Mouse (Mus musculus) MEL (cell line): ENCODE data around the gene Atxn7l3b. TPM values are rescaled to one million over a fixed set of nuclear protein-coding genes. Genes with fewer than 3 reads are reported as not detected.

Experiments
- DNase-seq: peaks from one replicate; pipeline ENCODE4 v3.0.0; 2011; ENCODE audit warnings: low read depth, low spot score
- H3K27ac ChIP-seq: 2 replicates; pipeline ENCODE4 v1.5.1; 2012; ENCODE audit warnings: low read depth, mild to moderate bottlenecking, control low read depth, low read length, moderate library complexity; ENCODE audit not compliant: control insufficient read depth
- H3K27me3 ChIP-seq, 2 experiments: fragments of 150-350 bp in 1 of 2; sonication (generic) in 1 of 2; 2 replicates each; pipeline ENCODE4 v1.6.1; 2012; ENCODE audit warnings: low read length in 2 of 2, mild to moderate bottlenecking in 2 of 2, improper control_type of control experiment in 1 of 2, moderate library complexity in 1 of 2; ENCODE audit not compliant: insufficient read depth in 2 of 2, control insufficient read depth in 1 of 2
- H3K36me3 ChIP-seq, 2 experiments: 2 replicates each; pipeline ENCODE4 v1.6.1; 2012 to 2014; ENCODE audit warnings: low read length in 2 of 2, improper control_type of control experiment in 1 of 2, inconsistent platforms in 1 of 2, mild to moderate bottlenecking in 1 of 2; ENCODE audit not compliant: insufficient read depth in 2 of 2, control insufficient read depth in 1 of 2
- H3K4me1 ChIP-seq, 2 experiments: fragments of 150-350 bp in 1 of 2; sonication (generic) in 1 of 2; 2 replicates each; pipeline ENCODE4 v1.6.1; 2012; ENCODE audit warnings: low read length in 2 of 2, improper control_type of control experiment in 1 of 2, mild to moderate bottlenecking in 1 of 2; ENCODE audit not compliant: insufficient read depth in 2 of 2, control insufficient read depth in 1 of 2
- H3K4me3 ChIP-seq, 2 experiments: fragments of 150-350 bp in 1 of 2; sonication (generic) in 1 of 2; 2 replicates each; pipeline ENCODE4 v1.5.1; 2012; ENCODE audit warnings: low read depth in 2 of 2, low read length in 2 of 2, mild to moderate bottlenecking in 2 of 2, moderate library complexity in 2 of 2, control low read depth in 1 of 2, improper control_type of control experiment in 1 of 2; ENCODE audit not compliant: control insufficient read depth in 1 of 2, insufficient read depth in 1 of 2
- H3K79me2 ChIP-seq: 2 replicates; pipeline ENCODE4 v1.6.1; 2012; ENCODE audit warnings: mild to moderate bottlenecking, low read length, moderate library complexity; ENCODE audit not compliant: control insufficient read depth, poor library complexity, insufficient read depth
- H3K9ac ChIP-seq: 2 replicates; pipeline ENCODE4 v1.6.1; 2012; ENCODE audit warnings: low read depth, mild to moderate bottlenecking, control low read depth, low read length, moderate library complexity; ENCODE audit not compliant: control insufficient read depth, poor library complexity, severe bottlenecking
- H3K9me3 ChIP-seq: fragments of 150-350 bp; sonication (generic); replicated peaks from 2 replicates; pipeline ENCODE4 v1.6.1; 2012; ENCODE audit warnings: mild to moderate bottlenecking, low read length, improper control_type of control experiment, moderate library complexity; ENCODE audit not compliant: insufficient read depth
- CHD2 ChIP-seq: IDR thresholded peaks from 2 replicates; pipeline ENCODE4 v1.6.1; 2011; ENCODE audit warnings: low read length, improper control_type of control experiment
- EP300 ChIP-seq, 2 experiments: IDR thresholded peaks; 2 replicates each; pipeline ENCODE4 v1.6.1; 2011; ENCODE audit warnings: improper control_type of control experiment in 2 of 2, low read length in 2 of 2, low read depth in 1 of 2, mild to moderate bottlenecking in 1 of 2
- GATA1 ChIP-seq: IDR thresholded peaks from 2 replicates; pipeline ENCODE4 v1.6.1; 2011; ENCODE audit warnings: low read depth, low read length, improper control_type of control experiment
- HCFC1 ChIP-seq: IDR thresholded peaks from 2 replicates; pipeline ENCODE4 v1.6.1; 2012; ENCODE audit warnings: low read depth, mild to moderate bottlenecking, inconsistent platforms, low read length, improper control_type of control experiment, moderate library complexity
- JUND ChIP-seq: IDR thresholded peaks from 2 replicates; pipeline ENCODE4 v1.6.1; 2011; ENCODE audit warnings: low read depth, mild to moderate bottlenecking, improper control_type of control experiment, low read length
- MAX ChIP-seq: IDR thresholded peaks from 2 replicates; pipeline ENCODE4 v1.6.1; 2011; ENCODE audit warnings: low read length, improper control_type of control experiment
- MAZ ChIP-seq: IDR thresholded peaks from 2 replicates; pipeline ENCODE4 v1.6.1; 2012; ENCODE audit warnings: low read depth, mild to moderate bottlenecking, inconsistent platforms, low read length, improper control_type of control experiment
- MEF2A ChIP-seq: IDR thresholded peaks from 2 replicates; pipeline ENCODE4 v1.6.1; 2014; ENCODE audit warnings: low read depth, mild to moderate bottlenecking, inconsistent platforms, low read length, improper control_type of control experiment; ENCODE audit not compliant: poor library complexity, insufficient replicate concordance, severe bottlenecking; ENCODE audit errors: extremely low read depth
- NELFE ChIP-seq: IDR thresholded peaks from 2 replicates; pipeline ENCODE4 v1.6.1; 2011; ENCODE audit warnings: low read depth, low read length, improper control_type of control experiment
- POLR2A ChIP-seq, 2 experiments: IDR thresholded peaks; 2 replicates each; pipeline ENCODE4 v1.6.1; 2011 to 2012; ENCODE audit warnings: low read length in 2 of 2, mild to moderate bottlenecking in 2 of 2, control low read depth in 1 of 2, improper control_type of control experiment in 1 of 2, low read depth in 1 of 2, moderate library complexity in 1 of 2; ENCODE audit not compliant: control insufficient read depth in 1 of 2, insufficient read depth in 1 of 2, poor library complexity in 1 of 2
- RCOR1 ChIP-seq: IDR thresholded peaks from 2 replicates; pipeline ENCODE4 v1.6.1; 2012; ENCODE audit warnings: low read depth, mild to moderate bottlenecking, inconsistent platforms, low read length, improper control_type of control experiment
- SMC3 ChIP-seq: IDR thresholded peaks from 2 replicates; pipeline ENCODE4 v1.6.1; 2011; ENCODE audit warnings: low read depth, low read length, improper control_type of control experiment
- TAL1 ChIP-seq: IDR thresholded peaks from 2 replicates; pipeline ENCODE4 v1.6.1; 2012; ENCODE audit warnings: mild to moderate bottlenecking, inconsistent platforms, low read length, moderate library complexity, mixed read lengths
- TBP ChIP-seq: IDR thresholded peaks from 2 replicates; pipeline ENCODE4 v1.8.0; 2011; ENCODE audit warnings: low read depth, low read length, improper control_type of control experiment
- TCF12 ChIP-seq: IDR thresholded peaks from 2 replicates; pipeline ENCODE4 v1.6.1; 2014; ENCODE audit warnings: low read depth, mild to moderate bottlenecking, inconsistent platforms, low read length, improper control_type of control experiment, moderate library complexity
- UBTF ChIP-seq: IDR thresholded peaks from 2 replicates; pipeline ENCODE4 v1.6.1; 2012; ENCODE audit warnings: low read depth, mild to moderate bottlenecking, inconsistent platforms, low read length, improper control_type of control experiment, moderate library complexity, borderline replicate concordance; ENCODE audit not compliant: insufficient read depth
- ZC3H11A ChIP-seq: IDR thresholded peaks from 2 replicates; pipeline ENCODE4 v1.6.1; 2012; ENCODE audit warnings: low read depth, mild to moderate bottlenecking, inconsistent platforms, low read length, improper control_type of control experiment
- ZKSCAN1 ChIP-seq: IDR thresholded peaks from 2 replicates; pipeline ENCODE4 v1.6.1; 2012; ENCODE audit warnings: low read depth, mild to moderate bottlenecking, inconsistent platforms, low read length, improper control_type of control experiment, moderate library complexity
- ZMIZ1 ChIP-seq: IDR thresholded peaks from 2 replicates; pipeline ENCODE4 v1.6.1; 2012; ENCODE audit warnings: low read depth, mild to moderate bottlenecking, inconsistent platforms, low read length, improper control_type of control experiment, moderate library complexity
- polyA plus RNA-seq, 2 experiments: library from polyadenylated mRNA; stranded (reverse) in 1 of 2; unstranded in 1 of 2; fragments of >175 nt in 1 of 2; fragments of >200 nt in 1 of 2; gene quantifications; 2 replicates each; pipeline versions ENCODE4 v1.2.1 to v1.2.4; 2012; ENCODE audit warnings: low replicate concordance in 2 of 2, low read depth in 1 of 2; ENCODE audit not compliant: insufficient read length in 2 of 2, insufficient read depth in 1 of 2, missing spikeins in 1 of 2
- total RNA-seq: library from RNA; depleted of rRNA; stranded (reverse); fragments of 300-350 nt; gene quantifications from 2 replicates; pipeline ENCODE4 v1.2.3, GENCODE M21; 2012

The Atxn7l3b gene
- total and polyA plus RNA-seq, 3 experiments = 37.3 to 60.7 TPM; not detected in 1

DNA sequence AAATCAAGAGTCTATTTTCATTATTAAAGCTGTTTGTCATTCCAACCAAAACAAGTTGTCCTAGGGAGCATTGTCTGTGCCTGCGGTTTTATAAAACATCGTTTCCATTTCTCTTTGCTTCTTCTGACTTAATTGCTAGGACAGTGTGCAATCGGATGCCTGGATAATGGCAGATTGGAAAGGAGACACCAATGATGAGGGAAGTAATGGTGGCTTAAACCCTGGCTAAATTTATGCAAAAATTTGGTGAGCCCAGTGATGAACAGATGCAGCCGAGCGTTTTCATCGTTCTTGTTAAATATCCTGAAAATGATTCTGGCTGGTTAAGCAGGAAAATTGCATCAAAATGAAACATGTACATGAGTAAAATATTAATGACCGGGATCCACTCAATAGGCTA is 28.6 kb downstream of the Atxn7l3b start:
- no peaks in the 10 kb centered on the region for H3K4me1 ChIP-seq
- no peaks in the 10 kb centered on the region for H3K36me3 ChIP-seq
- DNase-seq = no peak
- H3K79me2 ChIP-seq = no peaks in the 10 kb centered on the region
- no peak overlapping the region for H3K9ac ChIP-seq
- H3K9me3 ChIP-seq = no peaks in the 10 kb centered on the region
- no peak overlapping the region for H3K27ac ChIP-seq
- no peak overlapping the region for H3K4me3 ChIP-seq
- no peaks in the 10 kb centered on the region for H3K27me3 ChIP-seq
- no peak for TF ChIP-seq ZMIZ1
- no peak for TF ChIP-seq UBTF
- no peak for TF ChIP-seq HCFC1
- no peak for TF ChIP-seq TAL1
- no peak for TF ChIP-seq CHD2
- no peak for TF ChIP-seq ZKSCAN1
- TF ChIP-seq MAX = no peak
- TF ChIP-seq POLR2A (IDR thresholded peaks at IDR 0.05; ENCODE audit: control insufficient read depth in 1 of 2, insufficient read depth in 1 of 2, low read depth in 1 of 2, low read length in 2 of 2, poor library complexity in 1 of 2) = no peak
- TF ChIP-seq TBP = no peak
- TF ChIP-seq, all 39 proteins: peak for 0

GRCm38 (mm10) chr10:112899796-112900195 is 29.0 kb downstream of the Atxn7l3b start:
- no peaks in the 10 kb centered on the region for H3K27me3 ChIP-seq
- H3K9ac ChIP-seq = no peak overlapping the region
- H3K36me3 ChIP-seq = no peaks in the 10 kb centered on the region
- no peak for DNase-seq
- TF ChIP-seq SMC3 = no peak
- no peak for TF ChIP-seq ZC3H11A
- no peak for TF ChIP-seq ZMIZ1
- TF ChIP-seq ZKSCAN1 = no peak
- no peak for TF ChIP-seq TCF12
- no peak overlapping the region for H3K27ac ChIP-seq
- H3K9me3 ChIP-seq = no peaks in the 10 kb centered on the region
- H3K4me1 ChIP-seq = no peaks in the 10 kb centered on the region
- no peak overlapping the region for H3K4me3 ChIP-seq
- no peaks in the 10 kb centered on the region for H3K79me2 ChIP-seq

DNA sequence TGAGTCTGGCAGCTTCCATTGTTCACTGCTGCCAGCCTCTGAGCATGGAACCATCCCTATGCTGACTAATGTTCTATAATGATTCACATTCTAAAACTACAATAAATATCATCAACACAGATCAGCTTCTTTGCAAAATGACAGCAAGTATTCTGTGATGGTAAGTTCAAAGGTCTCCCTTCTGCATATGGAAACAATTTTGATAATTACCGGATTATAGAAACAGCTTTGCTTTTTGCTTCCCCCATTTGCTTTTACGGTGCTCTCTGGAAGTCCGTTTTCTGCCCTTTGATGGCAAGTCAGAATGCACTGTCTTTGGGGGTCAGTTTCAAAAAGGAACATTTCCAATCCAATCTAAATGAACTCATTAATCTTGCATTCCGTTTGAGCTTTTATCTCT is 32.2 kb downstream of the Atxn7l3b start:
- H3K4me1 ChIP-seq = no peaks in the 10 kb centered on the region
- no peaks in the 10 kb centered on the region for H3K79me2 ChIP-seq
- no peaks in the 10 kb centered on the region for H3K36me3 ChIP-seq
- H3K27me3 ChIP-seq = no peaks in the 10 kb centered on the region
- H3K9ac ChIP-seq = no peak overlapping the region
- no peak overlapping the region for H3K4me3 ChIP-seq
- DNase-seq = no peak
- H3K27ac ChIP-seq = no peak overlapping the region
- TF ChIP-seq SMC3 (no peak), POLR2A (IDR thresholded peaks at IDR 0.05; ENCODE audit: control insufficient read depth in 1 of 2, insufficient read depth in 1 of 2, low read depth in 1 of 2, low read length in 2 of 2, poor library complexity in 1 of 2) (no peak), EP300 (IDR thresholded peaks at IDR 0.05; ENCODE audit: low read depth in 1 of 2, low read length in 2 of 2) (no peak), MAZ (no peak), RCOR1 (no peak), MEF2A (no peak), NELFE (no peak), TBP (no peak), JUND (no peak), GATA1 (no peak), CHD2 (no peak)
- TF ChIP-seq, all 39 proteins: peak for 0
- H3K9me3 ChIP-seq = no peaks in the 10 kb centered on the region
